Mouse (Mus musculus) adrenal gland, postnatal 25 days (tissue): ENCODE results near the gene 4930402H24Rik. TPM values are rescaled to one million over a fixed set of nuclear protein-coding genes. Genes with fewer than 3 reads are reported as not detected.
A peak's percentile ranks its signal among the peaks of the same experiment; 100 is the strongest.

Experiments used
- DNase-seq: peaks from one replicate; pipeline ENCODE4 v3.0.0; 2021; ENCODE audit warnings: mixed read lengths
- total RNA-seq: library from RNA; stranded (reverse); gene quantifications from 2 replicates; pipeline ENCODE4 v1.2.3, GENCODE M21; 2021

The 4930402H24Rik gene
- total RNA-seq, 1 experiment from 2014 or later: 38.9 TPM

- DNase-seq: no peak
These were observed 174.4 kb downstream of the 4930402H24Rik start for GRCm38 (mm10) chr2:130731855-130732254.

GRCm38 (mm10) chr2:130730746-130731145 is 175.5 kb downstream of the 4930402H24Rik start:
- DNase-seq: no peak

GRCm38 (mm10) chr2:130728906-130729585 is 177.2 kb downstream of the 4930402H24Rik start:
- no peak for DNase-seq

GRCm38 (mm10) chr2:130727752-130728151 is 178.5 kb downstream of the 4930402H24Rik start:
- no peak for DNase-seq

GRCm38 (mm10) chr2:130724369-130724768 is 181.8 kb downstream of the 4930402H24Rik start:
- no peak for DNase-seq

GRCm38 (mm10) chr2:130717951-130718350 is 188.3 kb downstream of the 4930402H24Rik start:
- no peak for DNase-seq

GRCm38 (mm10) chr2:130707057-130707456 is 199.1 kb downstream of the 4930402H24Rik start:
- DNase-seq: no peak

GRCm38 (mm10) chr2:130706602-130707001 is 199.6 kb downstream of the 4930402H24Rik start:
- no peak for DNase-seq

- no peak for DNase-seq
These were observed 201.0 kb downstream of the 4930402H24Rik start for GRCm38 (mm10) chr2:130705178-130705577.

GRCm38 (mm10) chr2:130704040-130705001 is 201.9 kb downstream of the 4930402H24Rik start:
- no peak for DNase-seq

- DNase-seq: peak; percentile 21
These were observed 208.4 kb downstream of the 4930402H24Rik start for GRCm38 (mm10) chr2:130697821-130698266.

- peak; percentile 76 for DNase-seq
These were observed 208.9 kb downstream of the 4930402H24Rik start, which contains the start of gene Slc4a11 for GRCm38 (mm10) chr2:130697153-130697810. Gene Slc4a11 (minus strand): TSS chr2:130697519.

- DNase-seq: peak; percentile 14
These were observed 209.5 kb downstream of the 4930402H24Rik start for GRCm38 (mm10) chr2:130696700-130697152.

GRCm38 (mm10) chr2:130693563-130693962 is 212.6 kb downstream of the 4930402H24Rik start:
- DNase-seq: no peak

- DNase-seq: no peak
These were observed 217.2 kb downstream of the 4930402H24Rik start for GRCm38 (mm10) chr2:130689011-130689410.

GRCm38 (mm10) chr2:130685426-130685825 is 220.8 kb downstream of the 4930402H24Rik start:
- no peak for DNase-seq

- DNase-seq: no peak
These were observed 224.7 kb downstream of the 4930402H24Rik start for GRCm38 (mm10) chr2:130681531-130681930.

GRCm38 (mm10) chr2:130679899-130680298 is 226.3 kb downstream of the 4930402H24Rik start:
- DNase-seq: no peak

- no peak for DNase-seq
These were observed 227.1 kb downstream of the 4930402H24Rik start for GRCm38 (mm10) chr2:130679154-130679553.

- peak; percentile 29 for DNase-seq
These were observed 229.0 kb downstream of the 4930402H24Rik start for GRCm38 (mm10) chr2:130677211-130677610.

- DNase-seq: peak; percentile 84
These were observed 238.6 kb downstream of the 4930402H24Rik start, which contains the start of gene Itpa for GRCm38 (mm10) chr2:130667559-130667958. Gene Itpa (plus strand): TSS chr2:130667610.

GRCm38 (mm10) chr2:130664102-130664701 is 242.0 kb downstream of the 4930402H24Rik start, which contains the start of gene Ddrgk1:
Gene Ddrgk1 (minus strand): TSS chr2:130664659.
- peak; percentile 91 for DNase-seq
